Mouse (Mus musculus) liver, embryonic 12.5 days (tissue): ENCODE data around the gene Klk1b4. TPM values are rescaled to one million over a fixed set of nuclear protein-coding genes. Genes with fewer than 3 reads are reported as not detected.

Source experiments
- ATAC-seq: fragments of 200-750 bp; cut with Nextera tagmentation; 2 replicates; pipeline ENCODE4 v1.8.0; 2017; ENCODE audit warnings: moderate number of reproducible peaks, mild to moderate bottlenecking, moderate library complexity
- H3K27ac ChIP-seq: fragments of 300-500 bp; sonication (generic); 2 replicates; pipeline ENCODE4 v1.5.1; 2016; ENCODE audit warnings: mild to moderate bottlenecking
- H3K27me3 ChIP-seq: fragments of 300-500 bp; sonication (generic); replicated peaks from 2 replicates; pipeline ENCODE4 v1.6.1; 2016; ENCODE audit warnings: mild to moderate bottlenecking, moderate library complexity
- H3K36me3 ChIP-seq: fragments of 300-500 bp; sonication (generic); 2 replicates; pipeline ENCODE4 v1.6.1; 2016; ENCODE audit warnings: mild to moderate bottlenecking, moderate library complexity
- H3K4me1 ChIP-seq: fragments of 300-500 bp; sonication (generic); 2 replicates; pipeline ENCODE4 v1.6.1; 2016
- H3K4me2 ChIP-seq: fragments of 300-500 bp; sonication (generic); 2 replicates; pipeline ENCODE4 v1.6.1; 2016; ENCODE audit warnings: mild to moderate bottlenecking, moderate library complexity
- H3K4me3 ChIP-seq: fragments of 300-500 bp; sonication (generic); 2 replicates; pipeline ENCODE4 v1.5.1; 2016; ENCODE audit warnings: mild to moderate bottlenecking, moderate library complexity
- H3K9ac ChIP-seq: fragments of 300-500 bp; sonication (generic); 2 replicates; pipeline ENCODE4 v1.6.1; 2016; ENCODE audit warnings: mild to moderate bottlenecking, moderate library complexity
- H3K9me3 ChIP-seq: fragments of 300-500 bp; sonication (generic); replicated peaks from 2 replicates; pipeline ENCODE4 v1.6.1; 2016; ENCODE audit warnings: mild to moderate bottlenecking, moderate library complexity
- WGBS: fragments of 180-500 bp; shearing (Covaris S2); methylation state at CpG from one replicate; pipeline ENCODE4 v1.1.7; 2016; ENCODE audit not compliant: insufficient replicate concordance; 5-methylcytosine and 5-hydroxymethylcytosine counted together
- polyA plus RNA-seq: library from polyadenylated mRNA; unstranded; fragments of >200 nt; fragmentation: Nextera tagmentation; extraction: Ambion mirVana; gene quantifications from 2 replicates; pipeline ENCODE4 v1.2.1, GENCODE M21; 2016

Klk1b4 gene
- polyA plus RNA-seq, 1 experiment from 2014 or later: not detected

- no peak within 1 kb of the TSS for H3K27ac ChIP-seq
- no peaks in the 10 kb centered on the region for H3K9me3 ChIP-seq
- H3K27me3 ChIP-seq: peaks cover 22% of the 10 kb centered on the region
- H3K36me3 ChIP-seq: peaks cover 22% of the 10 kb centered on the region
- no peak within 1 kb of the TSS for H3K9ac ChIP-seq
- 71% methylated on average over 4 of the region's 4 CpGs for WGBS
- no peak within 1 kb of the TSS for H3K4me2 ChIP-seq
- H3K4me1 ChIP-seq: no peaks in the 10 kb centered on the region
- no peak for ATAC-seq
- no peak within 1 kb of the TSS for H3K4me3 ChIP-seq
Measured at GRCm38 (mm10) chr7:44257278-44257677, 50.0 kb downstream of the Klk1b4 start, which contains the start of gene Acp4. Gene Acp4 (minus strand): TSS chr7:44257378.

GRCm38 (mm10) chr7:44260410-44260809, 53.2 kb downstream of the Klk1b4 start:
- H3K27ac ChIP-seq: no peak overlapping the region
- no peaks in the 10 kb centered on the region for H3K9me3 ChIP-seq
- 58% methylated on average over 6 of the region's 6 CpGs for WGBS
- H3K36me3 ChIP-seq: no peaks in the 10 kb centered on the region
- peaks cover 6% of the 10 kb centered on the region for H3K4me1 ChIP-seq
- H3K4me2 ChIP-seq: no peak overlapping the region
- H3K9ac ChIP-seq: no peak overlapping the region
- H3K27me3 ChIP-seq: peaks cover 52% of the 10 kb centered on the region
- ATAC-seq: no peak
- no peak overlapping the region for H3K4me3 ChIP-seq

- H3K9ac ChIP-seq: no peak within 1 kb of the TSS
- H3K4me1 ChIP-seq: peaks cover 6% of the 10 kb centered on the region
- H3K4me2 ChIP-seq: no peak within 1 kb of the TSS
- no peak within 1 kb of the TSS for H3K27ac ChIP-seq
- no peaks in the 10 kb centered on the region for H3K9me3 ChIP-seq
- ATAC-seq: no peak
- 40% methylated on average over 5 of the region's 5 CpGs for WGBS
- H3K27me3 ChIP-seq: peaks cover 57% of the 10 kb centered on the region
- no peak within 1 kb of the TSS for H3K4me3 ChIP-seq
- H3K36me3 ChIP-seq: no peaks in the 10 kb centered on the region
Measured at GRCm38 (mm10) chr7:44261147-44261546, 53.9 kb downstream of the Klk1b4 start, which contains the start of gene Gm15517. Gene Gm15517 (plus strand): TSS chr7:44261447.

Other genes with a start within 250 kb of the Klk1b4 start
- not detected in 2 replicates for gene Klk1b1, start 240.7 kb upstream of the Klk1b4 start, polyA plus RNA-seq
- gene Klk1b9, start 231.4 kb upstream of the Klk1b4 start, polyA plus RNA-seq: not detected in 2 replicates
- not detected in 2 replicates for gene Klk1b11, start 211.6 kb upstream of the Klk1b4 start, polyA plus RNA-seq
- gene Klk1b26, start 195.3 kb upstream of the Klk1b4 start, polyA plus RNA-seq: not detected in 2 replicates
- gene Klk1b27, start 155.1 kb upstream of the Klk1b4 start, polyA plus RNA-seq: not detected in 2 replicates
- gene Klk1b21, start 105.1 kb upstream of the Klk1b4 start, polyA plus RNA-seq: not detected in 2 replicates
- gene Klk1b22, start 94.8 kb upstream of the Klk1b4 start, polyA plus RNA-seq: not detected in 2 replicates
- gene Klk1b16, start 70.7 kb upstream of the Klk1b4 start, polyA plus RNA-seq: not detected in 2 replicates
- not detected in 2 replicates for gene Klk1b24, start 19.2 kb upstream of the Klk1b4 start, polyA plus RNA-seq
- gene Klk1b3, start 9.2 kb upstream of the Klk1b4 start, polyA plus RNA-seq: not detected in 2 replicates
- gene Klk1b5, start 8.5 kb downstream of the Klk1b4 start, polyA plus RNA-seq: not detected in 2 replicates
- not detected in 2 replicates for gene Klk1, start 17.9 kb downstream of the Klk1b4 start, polyA plus RNA-seq
- 0.08 TPM in 1 of 2 replicates, not detected in the other for gene Gm36864, start 28.7 kb downstream of the Klk1b4 start, polyA plus RNA-seq
- gene 1700028J19Rik, start 39.3 kb downstream of the Klk1b4 start, polyA plus RNA-seq: 1.8 and 1.9 TPM in 2 replicates
- gene 2410002F23Rik, start 39.3 kb downstream of the Klk1b4 start, polyA plus RNA-seq: 64.3 and 66.7 TPM in 2 replicates
- not detected in 2 replicates for gene Acp4, start 49.9 kb downstream of the Klk1b4 start, polyA plus RNA-seq
- not detected in 2 replicates for gene Gm15517, start 54.0 kb downstream of the Klk1b4 start, polyA plus RNA-seq
- gene Clec11a, start 99.5 kb downstream of the Klk1b4 start, polyA plus RNA-seq: 0.50 and 0.55 TPM in 2 replicates
- 0.10 and 0.18 TPM in 2 replicates for gene Shank1, start 102.8 kb downstream of the Klk1b4 start, polyA plus RNA-seq
- gene Syt3, start 176.7 kb downstream of the Klk1b4 start, polyA plus RNA-seq: 0.05 and 0.11 TPM in 2 replicates
- 0.38 TPM in 1 of 2 replicates, not detected in the other for gene 1700008O03Rik, start 178.4 kb downstream of the Klk1b4 start, polyA plus RNA-seq
- 0.07 TPM in 1 of 2 replicates, not detected in the other for gene Lrrc4b, start 221.6 kb downstream of the Klk1b4 start, polyA plus RNA-seq